Mouse (Mus musculus) adrenal gland, postnatal 36 days (tissue): ENCODE results near the gene Gm8020. TPM values are rescaled to one million over a fixed set of nuclear protein-coding genes. Genes with fewer than 3 reads are reported as not detected.
"Not testable (repeated sequence)": the region's sequence is repeated elsewhere in the genome, so short reads cannot be mapped to it uniquely, and the experiment has no call there.

Experiments used
- DNase-seq, 2 experiments: peaks; one replicate each; pipeline ENCODE4 v3.0.0; 2021; ENCODE audit warnings: mixed read lengths in 1 of 2
- long read RNA-seq, 2 experiments: library from polyadenylated mRNA; stranded (forward); transcript quantifications; one replicate each; pipeline ENCODE4 v2.0.0; 2021; ENCODE audit warnings: borderline sequencing depth in 2 of 2
- total RNA-seq, 2 experiments: library from RNA; stranded (reverse); gene quantifications; 2 replicates each; pipeline ENCODE4 v1.2.3; 2021

The Gm8020 gene
- not detected for total RNA-seq
- long read RNA-seq, experiment 1: 0 reads
- long read RNA-seq, experiment 2: 0 reads

- not testable (repeated sequence) for DNase-seq
These were observed at the start of gene Gm8020 for GRCm38 (mm10) chr14:42502249-42502648. TSS of gene Gm8020 (minus strand) at chr14:42502349.

GRCm38 (mm10) chr14:42543170-42543701 lies 41.1 kb upstream of the Gm8020 start:
- peak; percentile 2 for DNase-seq

DNA sequence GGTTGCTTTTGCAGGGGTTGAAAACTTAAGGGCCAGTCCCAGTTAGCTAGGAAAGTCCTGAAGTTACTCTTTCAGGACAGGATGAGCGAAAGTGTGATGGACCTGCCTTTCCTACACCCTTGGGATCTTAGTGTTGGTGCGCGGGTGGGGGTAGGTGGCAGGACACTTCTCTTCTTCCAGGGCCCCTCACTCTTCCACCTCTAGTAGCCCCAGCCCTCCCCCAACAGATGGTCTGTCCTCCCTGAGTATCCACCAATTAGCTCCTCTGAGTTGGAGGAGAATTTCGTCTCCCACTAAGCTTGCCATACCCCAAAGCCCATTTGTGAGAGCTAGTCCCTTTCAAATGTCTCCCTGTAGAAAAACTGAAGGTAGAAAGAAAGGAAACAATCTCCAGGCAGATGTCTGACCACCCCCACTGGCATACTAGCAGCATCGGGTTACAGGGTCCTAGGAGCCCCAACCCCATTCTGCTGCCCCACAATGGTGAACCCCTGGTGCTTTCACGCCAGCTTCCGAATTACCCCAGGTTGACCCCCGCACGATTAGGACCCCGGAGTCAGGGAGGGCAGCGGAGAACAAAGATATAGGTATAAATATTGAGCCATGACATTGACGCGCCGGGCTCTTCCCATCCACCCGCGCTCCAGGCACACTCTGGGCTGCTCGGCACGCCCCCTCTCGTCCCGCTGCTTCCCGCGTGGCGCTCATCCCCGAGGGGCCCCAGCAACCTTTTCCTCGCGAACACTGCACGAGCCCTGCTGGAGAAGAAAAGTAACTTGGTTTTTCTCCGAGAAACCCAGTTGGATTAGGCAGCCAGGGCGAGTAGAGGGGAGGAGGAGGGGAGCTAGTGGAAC lies 40.4 kb upstream of the Gm8020 start:
- DNase-seq: not testable (repeated sequence)

DNA sequence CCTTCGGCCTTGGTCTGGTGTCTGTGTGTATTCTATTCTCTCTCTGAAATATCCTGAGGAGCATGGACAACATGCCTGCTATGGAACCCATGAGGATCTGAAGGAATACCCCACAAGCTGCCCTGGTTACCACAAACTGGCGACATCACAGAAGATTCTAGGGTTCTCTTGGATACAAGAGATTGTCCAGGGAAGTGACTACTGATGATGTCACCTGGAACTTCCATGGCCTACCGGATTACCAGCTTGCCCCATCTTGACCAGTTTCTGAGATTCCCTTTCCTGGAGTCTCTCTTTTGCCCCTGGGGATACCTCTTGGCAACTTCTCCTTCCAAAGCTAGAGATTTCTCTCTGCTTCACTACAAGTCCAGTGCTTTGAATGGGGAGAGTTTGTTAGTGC lies 22.0 kb upstream of the Gm8020 start, which contains the start of gene Gm8024:
Gm8024 (minus strand) TSS at position 101 of the 400 bp plus-strand sequence.
- DNase-seq: not testable (repeated sequence)

GRCm38 (mm10) chr14:42463581-42463980 lies 38.6 kb downstream of the Gm8020 start, which contains the start of gene Gm8011:
TSS of gene Gm8011 (plus strand) at chr14:42463881.
- DNase-seq: not testable (repeated sequence)

Other genes starting within 250 kb of the Gm8020 start
- not detected for gene Gm17026, start 242.3 kb downstream of the Gm8020 start, total RNA-seq
- not detected for gene Gm9611, start 205.0 kb downstream of the Gm8020 start, total RNA-seq
- not detected for gene Gm7995, start 192.1 kb downstream of the Gm8020 start, total RNA-seq
- gene Gm8005, start 62.7 kb downstream of the Gm8020 start, total RNA-seq: not detected
- not detected for gene Gm8011, start 38.5 kb downstream of the Gm8020 start, total RNA-seq
- not detected for gene Gm8024, start 21.9 kb upstream of the Gm8020 start, total RNA-seq
- gene Gm17124, start 97.5 kb upstream of the Gm8020 start, total RNA-seq: not detected
- not detected for gene Gm3633, start 139.6 kb upstream of the Gm8020 start, total RNA-seq
- gene Gm10378, start 153.6 kb upstream of the Gm8020 start, total RNA-seq: not detected